Mouse (Mus musculus) cerebellum, adult 18-20 months (tissue): ENCODE data around the gene Slc25a36.

ENCODE experiments used
- DNase-seq, 2 experiments: peaks; one replicate each; pipeline ENCODE4 v3.0.0; 2021

Slc25a36 gene

GRCm38 (mm10) chr9:97041633-97042032, 69.3 kb downstream of the Slc25a36 start:
- DNase-seq = no peak

- DNase-seq = no peak
Measured at GRCm38 (mm10) chr9:97038010-97038409, 72.9 kb downstream of the Slc25a36 start.

DNA sequence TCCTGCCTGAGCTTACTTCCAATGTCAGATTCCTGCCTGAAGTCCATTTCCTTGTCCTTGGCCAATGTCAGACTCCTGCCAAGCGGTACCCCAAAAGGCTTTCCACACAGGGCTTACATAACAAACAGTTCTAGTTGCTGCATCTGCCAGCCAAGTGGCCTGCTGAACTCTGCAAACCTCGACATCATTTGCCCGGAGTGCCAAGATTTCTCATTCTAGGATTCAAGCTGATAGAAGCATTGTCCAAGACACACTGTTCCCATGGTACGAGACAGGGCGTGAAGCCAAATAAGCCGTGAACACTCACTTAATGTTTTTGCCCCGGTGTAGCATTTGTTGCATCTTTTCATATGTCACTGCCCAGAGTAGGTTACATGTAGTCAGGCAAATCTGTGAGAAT, 74.3 kb downstream of the Slc25a36 start:
- DNase-seq = no peak

DNA sequence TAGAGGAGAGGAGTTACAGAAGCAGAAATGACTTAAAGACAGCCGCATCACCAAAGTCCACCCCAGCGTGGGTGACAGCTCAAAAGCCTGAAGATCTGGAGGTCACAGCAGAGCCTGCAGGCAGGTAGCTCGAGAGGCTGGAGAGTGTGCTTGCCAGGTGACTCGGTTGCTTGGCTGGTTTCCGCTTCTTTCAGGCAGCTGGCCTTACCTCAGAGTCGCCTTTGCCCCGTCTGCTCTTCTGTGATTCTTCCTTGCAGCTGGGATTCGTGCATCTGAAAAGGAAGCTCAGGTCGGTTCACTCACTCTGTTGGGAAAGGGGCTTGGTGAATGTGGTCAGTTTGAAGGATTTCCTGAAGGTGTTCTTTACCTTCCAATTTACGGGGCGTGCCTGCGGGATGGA, 83.6 kb downstream of the Slc25a36 start:
- no peak for DNase-seq

DNA sequence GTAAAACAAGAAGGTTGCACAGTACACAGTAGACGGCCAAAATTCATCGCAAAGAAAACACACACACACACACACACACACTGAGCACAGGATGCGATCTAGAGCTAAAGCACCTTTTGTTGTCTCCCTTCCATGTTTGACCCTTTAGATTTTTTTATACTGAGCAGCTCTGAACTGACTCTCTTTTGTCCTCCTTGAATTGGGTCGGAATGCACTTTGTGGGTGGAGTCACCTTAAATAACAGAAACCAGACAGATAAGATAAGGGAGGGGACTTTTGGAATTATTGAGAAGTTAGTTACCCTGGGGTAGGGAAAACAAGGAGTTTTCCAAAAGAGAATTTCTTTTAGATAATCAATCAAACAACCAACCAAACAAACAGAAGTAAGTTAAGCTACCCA, 85.0 kb downstream of the Slc25a36 start:
- no peak for DNase-seq
